Mouse (Mus musculus) 3134 (cell line): ENCODE data around the gene Spaar.

Experiments
- DNase-seq: peaks from one replicate; pipeline ENCODE4 v3.0.0-alpha.2; 2011; ENCODE audit warnings: low spot score; ENCODE audit not compliant: insufficient read length; ENCODE audit errors: extremely low read depth

Gene Spaar

GRCm38 (mm10) chr4:43729794-43730550, at the start of gene Spaar:
TSS of gene Spaar (plus strand) at chr4:43730034.
- no peak for DNase-seq

GRCm38 (mm10) chr4:43690021-43690420, 39.8 kb upstream of the Spaar start:
- DNase-seq = no peak

GRCm38 (mm10) chr4:43691026-43691425, 38.8 kb upstream of the Spaar start:
- no peak for DNase-seq

- DNase-seq = peak; percentile 46
Observed at GRCm38 (mm10) chr4:43693806-43694241, 36.0 kb upstream of the Spaar start.

- DNase-seq = no peak
Observed at GRCm38 (mm10) chr4:43694439-43695248, 35.2 kb upstream of the Spaar start.

- DNase-seq = no peak
Observed at GRCm38 (mm10) chr4:43695249-43695671, 34.6 kb upstream of the Spaar start.

- DNase-seq = peak; percentile 36
Observed at GRCm38 (mm10) chr4:43696561-43696960, 33.3 kb upstream of the Spaar start.

- no peak for DNase-seq
Observed at GRCm38 (mm10) chr4:43700707-43701106, 29.1 kb upstream of the Spaar start, which contains the start of gene Olfr70. TSS of gene Olfr70 (minus strand) at chr4:43700807.

- no peak for DNase-seq
Observed at GRCm38 (mm10) chr4:43703439-43703838, 26.4 kb upstream of the Spaar start.

- no peak for DNase-seq
Observed at GRCm38 (mm10) chr4:43703851-43704250, 26.0 kb upstream of the Spaar start.

GRCm38 (mm10) chr4:43705991-43706390, 23.8 kb upstream of the Spaar start:
- DNase-seq = no peak

GRCm38 (mm10) chr4:43709869-43710268, 20.0 kb upstream of the Spaar start, which contains the start of gene Olfr71:
TSS of gene Olfr71 (minus strand) at chr4:43710255.
- DNase-seq = no peak

GRCm38 (mm10) chr4:43711821-43712220, 18.0 kb upstream of the Spaar start:
- DNase-seq = peak; percentile 44

GRCm38 (mm10) chr4:43713652-43714219, 16.1 kb upstream of the Spaar start:
- no peak for DNase-seq

GRCm38 (mm10) chr4:43720491-43721228, 9.2 kb upstream of the Spaar start:
- DNase-seq = no peak

- DNase-seq = no peak
Observed at GRCm38 (mm10) chr4:43722191-43722590, 7.6 kb upstream of the Spaar start.

GRCm38 (mm10) chr4:43724764-43725163, 5.1 kb upstream of the Spaar start:
- no peak for DNase-seq

GRCm38 (mm10) chr4:43726228-43726993, 3.4 kb upstream of the Spaar start:
- no peak for DNase-seq

GRCm38 (mm10) chr4:43726995-43727394, 2.8 kb upstream of the Spaar start, which contains the start of gene Hrct1:
TSS of gene Hrct1 (plus strand) at chr4:43727188.
- DNase-seq = peak; percentile 79
